Mouse (Mus musculus): ENCODE results near the gene Vwa7.
"Not testable (repeated sequence)": the region's sequence is repeated elsewhere in the genome, so short reads cannot be mapped to it uniquely, and the experiment has no call there.

DNA sequence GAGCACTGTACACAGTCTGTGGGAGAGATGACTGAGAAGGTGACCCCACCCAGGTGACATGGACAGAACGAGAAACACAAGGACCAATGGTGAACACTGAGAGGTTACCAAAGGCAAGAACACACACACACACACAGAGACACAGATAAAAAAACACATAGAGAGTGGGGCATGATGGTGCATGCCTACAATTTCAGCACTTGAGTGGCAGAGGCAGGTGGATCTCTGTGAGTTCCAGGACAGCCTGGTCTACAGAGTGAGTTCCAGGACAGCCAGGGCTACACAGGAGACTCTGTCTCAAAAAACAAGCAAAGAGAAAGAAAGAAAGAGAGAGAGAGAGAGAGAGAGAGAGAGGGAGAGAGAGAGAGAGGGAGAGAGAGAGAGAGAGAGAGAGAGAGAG lies 17.3 kb downstream of the Vwa7 start:
- not testable (repeated sequence) for TF ChIP-seq CTCF (IDR thresholded peaks at IDR 0.05; ENCODE audit: control insufficient read depth, insufficient read depth, low read length); POLR2A (IDR thresholded peaks at IDR 0.05; ENCODE audit: borderline replicate concordance, control insufficient read depth, low read depth, low read length)

Measured in bone marrow, adult 2 months (tissue).